Mouse (Mus musculus) midbrain, embryonic 11.5 days (tissue): ENCODE data around the gene Ccr7. TPM values are rescaled to one million over a fixed set of nuclear protein-coding genes. Genes with fewer than 3 reads are reported as not detected.

Experiments
- ATAC-seq: fragments of 200-750 bp; cut with Nextera tagmentation; 2 replicates; pipeline ENCODE4 v1.8.0; 2017; ENCODE audit warnings: moderate TSS enrichment, moderate library complexity; ENCODE audit not compliant: low FRiP score
- DNase-seq: peaks from one replicate; pipeline ENCODE4 v3.0.0; 2015; ENCODE audit warnings: low spot score; ENCODE audit errors: missing footprints
- H3K27ac ChIP-seq: fragments of 300-500 bp; sonication (generic); 2 replicates; pipeline ENCODE4 v1.5.1; 2014; ENCODE audit warnings: low read depth, low read length
- H3K27me3 ChIP-seq: fragments of 300-500 bp; sonication (generic); 2 replicates; pipeline ENCODE4 v1.6.1; 2014; ENCODE audit warnings: mild to moderate bottlenecking, low read length, moderate library complexity, mixed read lengths; ENCODE audit not compliant: control insufficient read depth, insufficient read depth
- H3K36me3 ChIP-seq: fragments of 300-500 bp; sonication (generic); 2 replicates; pipeline ENCODE4 v1.6.1; 2014; ENCODE audit warnings: mild to moderate bottlenecking, low read length, moderate library complexity, mixed read lengths; ENCODE audit not compliant: control insufficient read depth, insufficient read depth
- H3K4me1 ChIP-seq: fragments of 300-500 bp; sonication (generic); 2 replicates; pipeline ENCODE4 v1.6.1; 2014; ENCODE audit warnings: low read length; ENCODE audit not compliant: control insufficient read depth, insufficient read depth
- H3K4me2 ChIP-seq: fragments of 300-500 bp; sonication (generic); 2 replicates; pipeline ENCODE4 v1.6.1; 2014; ENCODE audit warnings: mild to moderate bottlenecking, moderate library complexity
- H3K4me3 ChIP-seq: fragments of 300-500 bp; sonication (generic); 2 replicates; pipeline ENCODE4 v1.5.1; 2014; ENCODE audit warnings: low read depth, low read length
- H3K9ac ChIP-seq: fragments of 300-500 bp; sonication (generic); 2 replicates; pipeline ENCODE4 v1.6.1; 2014; ENCODE audit warnings: low read length
- H3K9me3 ChIP-seq: fragments of 300-500 bp; sonication (generic); 2 replicates; pipeline ENCODE4 v1.6.1; 2016; ENCODE audit warnings: low read length; ENCODE audit not compliant: control insufficient read depth
- WGBS: fragments of 180-500 bp; shearing (Covaris S2); extraction: QIAGEN DNeasy Blood & Tissue Kit; methylation state at CpG from one replicate; pipeline ENCODE4 v1.1.7; 2014; 5-methylcytosine and 5-hydroxymethylcytosine counted together
- polyA plus RNA-seq: library from polyadenylated mRNA; unstranded; fragments of >200 nt; fragmentation: Nextera tagmentation; extraction: Ambion mirVana; gene quantifications from 2 replicates; pipeline ENCODE4 v1.2.1, GENCODE M21; 2014

Ccr7 gene
- polyA plus RNA-seq, 1 experiment from 2014 or later: not detected

- peaks cover 16% of the 10 kb centered on the region for H3K4me1 ChIP-seq
- peak; percentile 79 for DNase-seq
- no peak overlapping the region for H3K9ac ChIP-seq
- H3K27me3 ChIP-seq: no peaks in the 10 kb centered on the region
- H3K27ac ChIP-seq: no peak overlapping the region; the same call in 1 of the 2 replicates
- H3K4me2 ChIP-seq: no peak overlapping the region
- no peaks in the 10 kb centered on the region for H3K36me3 ChIP-seq
- WGBS: 69% methylated on average over 15 of the region's 15 CpGs
- no peaks in the 10 kb centered on the region for H3K9me3 ChIP-seq
- no peak for ATAC-seq
- no peak overlapping the region for H3K4me3 ChIP-seq
Observed at GRCm38 (mm10) chr11:99134266-99135046, 20.4 kb downstream of the Ccr7 start.

DNA sequence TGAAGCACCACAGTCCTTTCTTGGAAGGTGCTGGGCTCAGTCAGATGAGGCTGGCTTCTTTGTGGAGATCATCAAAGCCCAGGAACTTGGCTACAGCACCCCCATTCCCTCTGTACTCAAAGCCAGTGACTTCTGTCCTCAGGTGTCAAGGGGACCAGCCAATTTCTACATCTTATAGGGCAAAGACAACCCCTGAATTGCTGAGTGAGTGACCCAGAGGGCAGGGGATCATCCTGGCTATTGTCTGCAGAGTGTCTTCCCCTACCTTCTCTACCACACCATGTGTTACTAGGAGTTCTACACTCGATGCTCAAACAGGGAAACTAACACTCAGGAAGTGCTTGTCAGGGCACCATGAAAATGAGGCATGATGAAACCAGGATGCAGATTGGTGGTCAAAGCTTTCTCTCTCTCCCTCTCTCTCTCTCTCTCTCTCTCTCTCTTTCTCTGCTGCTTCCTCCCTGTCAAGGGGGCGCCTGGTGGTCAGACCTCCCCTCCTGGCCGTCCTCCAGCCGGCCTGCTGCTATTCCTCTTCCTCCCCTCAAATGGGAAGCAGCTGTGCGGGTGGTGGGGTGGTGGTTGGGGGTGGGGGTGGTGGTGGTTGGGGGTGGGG, 21.5 kb downstream of the Ccr7 start:
- peaks cover 16% of the 10 kb centered on the region for H3K4me1 ChIP-seq
- 59% methylated on average over 5 of the region's 5 CpGs for WGBS
- no peak overlapping the region for H3K27ac ChIP-seq
- no peak overlapping the region for H3K9ac ChIP-seq
- no peak overlapping the region for H3K4me3 ChIP-seq
- no peak overlapping the region for H3K4me2 ChIP-seq
- no peak for ATAC-seq
- H3K27me3 ChIP-seq: no peaks in the 10 kb centered on the region
- H3K36me3 ChIP-seq: no peaks in the 10 kb centered on the region
- peak; percentile 76 for DNase-seq
- H3K9me3 ChIP-seq: no peaks in the 10 kb centered on the region

- Histone ChIP-seq H3K36me3 (no peaks in the 10 kb centered on the region), H3K4me3 (peak overlapping the region; percentile 5; the same call in 1 of the 2 replicates), H3K4me1 (peaks cover 16% of the 10 kb centered on the region), H3K4me2 (peak overlapping the region; percentile 45), H3K9ac (peak overlapping the region; percentile 59), H3K27ac (peak overlapping the region; percentile 86), H3K9me3 (no peaks in the 10 kb centered on the region), H3K27me3 (no peaks in the 10 kb centered on the region)
- peak; percentile 86 for ATAC-seq
- under 1% methylated on average over 11 of the region's 11 CpGs for WGBS
- peak; percentile 93 for DNase-seq
Observed at GRCm38 (mm10) chr11:99132091-99132730, 22.7 kb downstream of the Ccr7 start.

- Histone ChIP-seq H3K4me3 (no peak overlapping the region), H3K4me2 (peak overlapping the region; percentile 45), H3K27ac (peak overlapping the region; percentile 86; the same call in 1 of the 2 replicates), H3K27me3 (no peaks in the 10 kb centered on the region), H3K36me3 (no peaks in the 10 kb centered on the region), H3K9me3 (no peaks in the 10 kb centered on the region), H3K9ac (peak overlapping the region; percentile 59), H3K4me1 (peaks cover 15% of the 10 kb centered on the region)
- no peak for ATAC-seq
- WGBS: 45% methylated on average over 12 of the region's 12 CpGs
- no peak for DNase-seq
Observed at GRCm38 (mm10) chr11:99131463-99131840, 23.4 kb downstream of the Ccr7 start.

DNA sequence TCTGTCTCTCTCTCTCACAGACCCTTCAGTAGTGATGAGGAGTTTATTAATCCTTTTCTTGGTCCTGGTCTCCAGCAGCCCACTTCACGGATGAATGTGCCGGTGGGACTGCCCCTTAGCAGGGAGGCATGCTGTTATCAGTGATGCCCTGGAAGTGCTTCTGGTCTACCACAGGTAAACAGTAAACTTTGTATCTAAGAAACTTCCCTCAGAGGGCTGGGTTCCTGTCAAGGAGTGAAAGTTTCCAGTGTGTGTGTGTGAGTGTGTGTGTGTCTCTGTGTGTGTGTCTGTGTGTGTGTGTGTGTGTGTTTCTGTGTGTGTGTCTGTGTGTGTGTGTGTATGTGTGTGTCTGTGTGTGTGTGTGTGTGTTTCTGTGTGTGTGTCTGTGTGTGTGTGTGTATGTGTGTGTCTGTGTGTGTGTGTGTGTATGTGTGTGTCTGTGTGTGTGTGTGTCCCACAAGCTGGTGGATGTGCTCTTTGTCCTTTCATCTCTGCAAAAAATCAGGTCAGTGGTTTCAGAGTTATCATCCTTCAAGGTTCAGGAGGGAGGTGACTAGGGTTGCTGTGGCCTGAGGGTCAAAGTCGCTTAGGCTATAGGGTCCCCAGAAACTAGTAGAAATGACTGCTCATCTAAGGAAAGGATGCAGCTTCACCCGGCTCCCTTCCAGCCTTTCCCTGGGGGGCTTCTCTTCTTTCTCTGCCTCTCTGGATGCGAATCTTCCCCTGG, 24.0 kb downstream of the Ccr7 start:
- H3K4me2 ChIP-seq: no peak overlapping the region
- H3K9ac ChIP-seq: no peak overlapping the region
- 62% methylated on average over 5 of the region's 5 CpGs for WGBS
- H3K36me3 ChIP-seq: no peaks in the 10 kb centered on the region
- no peaks in the 10 kb centered on the region for H3K27me3 ChIP-seq
- ATAC-seq (no peak), DNase-seq (no peak)
- H3K9me3 ChIP-seq: no peaks in the 10 kb centered on the region
- H3K4me3 ChIP-seq: no peak overlapping the region
- peaks cover 14% of the 10 kb centered on the region for H3K4me1 ChIP-seq
- H3K27ac ChIP-seq: no peak overlapping the region

DNA sequence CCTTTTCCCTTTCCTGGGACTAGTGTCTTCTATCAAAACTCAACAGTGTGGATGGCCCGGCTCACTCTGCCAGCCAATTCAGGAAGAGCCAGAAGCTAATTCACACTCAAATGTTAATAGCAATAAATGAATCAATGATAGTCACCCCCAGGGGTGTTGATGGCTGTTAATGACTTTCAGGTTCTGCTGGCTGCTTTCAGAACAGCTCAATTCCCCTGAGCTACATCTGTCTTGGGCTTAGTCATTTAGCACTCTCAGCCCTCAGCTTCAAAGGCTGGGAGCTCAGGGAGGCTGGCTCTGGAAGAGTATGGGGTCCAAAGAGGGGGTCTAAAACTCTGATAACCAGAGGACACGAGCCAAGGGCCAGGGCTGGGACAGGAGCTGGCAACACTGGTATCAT, 25.6 kb downstream of the Ccr7 start:
- 59% methylated on average over 2 of the region's 2 CpGs for WGBS
- H3K4me1 ChIP-seq: peaks cover 14% of the 10 kb centered on the region

DNA sequence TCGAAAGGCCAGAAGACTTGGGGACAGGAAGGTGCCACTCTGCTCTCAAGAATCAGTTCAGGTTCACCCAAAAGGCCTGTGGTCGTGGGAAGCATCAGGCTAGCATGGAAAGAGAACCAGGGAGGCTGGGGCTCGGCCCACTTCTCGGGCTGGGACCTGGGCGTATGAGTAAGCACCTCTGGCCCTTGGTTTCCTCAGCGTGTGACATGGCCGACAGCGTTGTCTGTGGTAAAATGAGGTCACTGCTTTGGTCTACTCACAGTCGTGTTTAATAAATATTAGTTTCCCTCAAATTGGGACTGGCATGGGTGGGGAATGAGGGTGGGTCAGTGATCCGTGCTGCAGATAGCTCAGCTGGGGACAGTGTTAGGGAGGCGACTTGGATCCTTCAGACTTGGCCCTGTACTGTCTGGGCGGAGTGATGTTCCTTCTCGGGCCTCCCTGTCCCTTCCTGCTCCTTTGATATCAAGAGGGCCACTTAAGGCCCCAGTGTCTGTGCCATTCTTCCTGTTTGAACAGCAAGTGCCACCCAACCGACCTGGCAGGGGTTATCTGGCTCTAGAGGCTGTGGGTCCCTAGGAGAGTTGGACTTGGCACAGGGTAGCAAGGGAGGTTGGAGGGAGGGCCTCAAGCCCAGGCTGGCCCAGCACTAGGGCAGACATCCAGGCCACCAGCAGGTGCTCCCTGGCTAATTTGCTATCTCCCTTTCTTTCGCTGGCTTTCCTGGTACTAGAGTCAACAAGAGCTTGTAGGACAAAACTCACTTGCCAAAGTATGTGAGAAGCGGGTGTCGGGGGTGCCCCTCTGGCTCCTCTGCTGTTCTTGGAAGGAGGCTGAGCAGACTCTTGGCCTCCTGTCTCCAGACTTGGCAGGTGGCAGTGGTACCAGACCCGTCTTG, 26.8 kb downstream of the Ccr7 start:
- Histone ChIP-seq H3K9ac (no peak overlapping the region), H3K27ac (no peak overlapping the region), H3K9me3 (no peaks in the 10 kb centered on the region), H3K4me1 (peaks cover 14% of the 10 kb centered on the region), H3K4me2 (no peak overlapping the region), H3K36me3 (no peaks in the 10 kb centered on the region), H3K27me3 (no peaks in the 10 kb centered on the region), H3K4me3 (no peak overlapping the region)
- 88% methylated on average over 18 of the region's 18 CpGs for WGBS
- no peak for ATAC-seq
- no peak for DNase-seq

More for the DNA sequence above, 25.6 kb downstream of the Ccr7 start:
- DNase-seq (no peak), ATAC-seq (no peak)
- no peak overlapping the region for H3K9ac ChIP-seq
- no peak overlapping the region for H3K4me2 ChIP-seq
- no peak overlapping the region for H3K27ac ChIP-seq
- H3K4me3 ChIP-seq: no peak overlapping the region
- no peaks in the 10 kb centered on the region for H3K36me3 ChIP-seq
- H3K9me3 ChIP-seq: no peaks in the 10 kb centered on the region
- no peaks in the 10 kb centered on the region for H3K27me3 ChIP-seq

DNA sequence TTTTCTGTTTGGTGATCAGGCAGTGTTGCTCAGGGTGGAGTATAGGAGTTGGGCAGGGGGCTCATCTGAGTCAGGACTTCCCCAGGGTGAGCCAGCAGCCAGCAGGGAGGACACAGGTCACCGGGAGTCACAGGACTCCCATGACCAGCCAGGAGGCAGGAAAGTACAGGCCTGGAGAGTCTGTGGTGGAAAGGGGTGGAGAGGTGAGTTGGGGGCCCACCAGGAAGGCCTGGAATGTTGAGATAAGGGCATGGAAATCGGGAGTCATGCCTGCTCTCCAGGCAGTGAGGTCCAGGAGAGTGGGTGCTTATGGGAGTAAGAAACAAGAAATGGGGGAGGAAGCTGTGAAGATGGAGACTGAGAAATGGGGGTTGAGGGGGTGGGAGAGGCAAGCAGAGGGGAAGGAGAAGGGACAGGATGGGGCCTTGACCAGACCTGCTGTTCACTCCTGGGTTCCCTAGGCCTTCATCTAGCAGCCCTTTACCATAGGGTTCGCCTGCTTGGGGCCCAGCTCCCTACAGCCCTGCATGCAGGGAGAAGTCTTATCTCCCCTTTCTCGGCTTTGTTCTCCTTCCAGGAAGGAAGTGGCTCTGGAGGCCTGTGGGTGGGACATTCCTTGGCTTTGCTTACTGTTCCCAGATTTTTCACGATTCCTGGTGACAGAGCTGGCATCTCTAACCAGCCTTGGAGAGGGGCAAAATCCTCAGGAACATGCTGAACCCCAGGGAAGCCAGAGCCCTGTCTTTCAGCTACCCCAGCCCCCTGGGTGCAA, 28.2 kb downstream of the Ccr7 start:
- Histone ChIP-seq H3K9me3 (no peaks in the 10 kb centered on the region), H3K27ac (no peak overlapping the region), H3K4me1 (peaks cover 3% of the 10 kb centered on the region), H3K36me3 (no peaks in the 10 kb centered on the region), H3K4me2 (no peak overlapping the region), H3K27me3 (no peaks in the 10 kb centered on the region), H3K4me3 (no peak overlapping the region), H3K9ac (no peak overlapping the region)
- 46% methylated on average over 5 of the region's 5 CpGs for WGBS
- DNase-seq: no peak
- no peak for ATAC-seq
